Mouse (Mus musculus): ENCODE results near the gene Phf6.
"Not testable (repeated sequence)": the region's sequence is repeated elsewhere in the genome, so short reads cannot be mapped to it uniquely, and the experiment has no call there.

Gene Phf6

GRCm38 (mm10) chrX:52911587-52912371 is at the start of gene Phf6:
TSS of gene Phf6 (plus strand) at chrX:52912266.
- peak; percentile 92 for DNase-seq (ENCODE audit: inconsistent ontology term)

DNA sequence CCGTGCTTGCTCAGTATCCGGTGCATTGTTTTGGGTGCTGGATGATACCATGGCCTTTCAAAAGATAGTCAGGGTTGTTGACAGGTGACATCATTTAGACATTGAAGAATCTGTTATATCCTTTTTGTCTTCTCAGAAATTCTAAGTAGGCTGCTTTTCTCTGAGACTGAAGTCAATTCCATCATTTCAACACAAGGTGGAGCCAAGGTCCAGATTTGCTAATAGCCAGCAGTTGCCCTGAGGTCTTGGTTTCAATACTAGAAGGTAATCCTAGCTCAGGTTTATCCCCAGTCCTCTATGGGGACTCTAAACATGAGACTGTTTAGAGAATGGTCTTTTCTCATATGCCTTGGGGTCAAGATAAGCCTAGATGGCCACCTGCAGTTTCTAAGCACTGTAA is 47.9 kb upstream of the Phf6 start:
- DNase-seq (ENCODE audit: inconsistent ontology term) = peak; percentile 9

- not testable (repeated sequence) for DNase-seq (ENCODE audit: inconsistent ontology term)
Measured at GRCm38 (mm10) chrX:52898486-52898885, 13.6 kb upstream of the Phf6 start.

GRCm38 (mm10) chrX:52912372-52912728 is 284 bp downstream of the Phf6 start:
- DNase-seq (ENCODE audit: inconsistent ontology term) = no peak

DNA sequence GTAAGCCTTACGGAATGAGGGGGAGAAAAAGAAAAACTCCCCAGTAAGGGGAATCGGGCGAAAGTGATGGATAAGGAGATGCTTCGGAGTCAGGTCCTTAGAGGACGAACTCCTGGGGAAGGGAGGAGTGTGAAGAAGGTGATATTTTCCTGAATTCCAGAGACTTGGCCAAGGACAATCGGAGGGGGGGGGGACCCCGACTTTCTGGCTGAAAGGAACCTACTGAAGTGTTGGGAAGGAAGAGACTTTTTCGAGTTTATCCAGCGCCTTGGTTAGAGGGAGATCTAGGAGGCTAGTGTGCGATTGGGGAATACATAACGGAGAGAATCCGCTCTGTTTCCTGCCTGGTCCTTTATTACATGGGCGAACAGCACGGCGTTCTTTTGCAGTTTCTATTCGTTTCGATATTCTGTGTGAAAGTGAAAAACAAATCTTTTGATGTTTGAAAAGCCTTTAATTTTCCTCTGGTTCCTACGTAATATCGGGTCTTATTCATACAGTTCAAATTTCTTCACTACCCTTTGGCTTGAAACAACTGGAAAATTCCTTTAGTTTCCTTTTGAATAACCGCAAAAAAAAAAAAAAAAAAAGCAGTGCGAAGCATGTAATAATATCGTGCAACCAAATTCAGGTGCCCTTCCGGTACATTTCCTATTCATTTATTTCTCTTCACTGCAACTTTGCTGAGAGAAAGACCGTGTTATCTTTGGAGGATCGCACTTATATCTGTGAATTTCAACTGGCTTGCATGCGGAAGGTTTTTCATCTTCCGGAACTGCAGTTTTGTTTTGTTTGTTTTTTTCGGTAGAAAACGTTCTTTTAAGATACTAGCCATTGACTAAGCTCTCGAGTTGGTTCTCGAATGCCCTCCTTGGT is 998 bp downstream of the Phf6 start:
- peak; percentile 41 for DNase-seq (ENCODE audit: inconsistent ontology term)

DNA sequence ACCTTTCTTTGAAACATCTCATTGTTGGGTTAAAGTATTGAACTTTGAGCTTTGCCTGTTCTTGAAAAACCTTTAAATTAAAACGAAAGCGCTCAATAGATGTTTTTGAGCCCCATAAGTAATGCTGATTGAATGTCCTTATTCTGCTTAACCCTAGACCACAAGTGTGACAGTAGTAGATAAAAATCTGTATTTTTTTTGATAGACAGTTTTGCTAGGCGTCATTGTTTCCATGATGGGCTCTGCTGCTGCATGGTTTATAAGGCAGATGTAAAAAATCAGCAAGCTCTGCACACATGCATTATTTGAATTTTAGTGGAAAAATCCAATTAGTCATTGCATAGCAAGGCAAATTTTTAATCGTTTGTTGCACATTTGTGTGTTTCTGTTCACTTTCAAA is 1.8 kb downstream of the Phf6 start:
- no peak for DNase-seq (ENCODE audit: inconsistent ontology term)

- no peak for DNase-seq (ENCODE audit: inconsistent ontology term)
Measured at GRCm38 (mm10) chrX:52914705-52915104, 2.6 kb downstream of the Phf6 start.

GRCm38 (mm10) chrX:52916516-52916915 is 4.5 kb downstream of the Phf6 start:
- DNase-seq (ENCODE audit: inconsistent ontology term) = no peak

DNA sequence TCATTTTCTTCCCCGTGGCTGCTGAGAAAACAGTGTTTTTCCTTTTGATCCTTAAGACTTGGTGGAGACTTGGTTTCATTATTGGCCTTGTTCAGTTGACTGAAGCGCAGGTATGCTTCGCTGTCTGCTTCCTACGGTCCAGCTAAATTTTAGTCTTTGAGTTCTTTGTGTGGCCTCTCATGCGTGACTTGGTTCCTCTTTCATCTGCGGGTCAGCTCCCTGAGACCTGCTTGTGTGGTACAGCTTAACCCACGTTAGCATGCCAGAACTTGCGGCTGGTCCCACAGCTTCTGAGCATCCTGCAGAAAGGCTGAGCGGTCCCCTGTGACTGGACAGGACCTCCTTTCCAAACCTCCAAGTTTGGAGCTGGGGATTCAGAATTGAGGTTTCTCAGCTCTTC is 14.7 kb downstream of the Phf6 start:
- peak; percentile 40 for DNase-seq (ENCODE audit: inconsistent ontology term)

GRCm38 (mm10) chrX:52928883-52929282 is 16.8 kb downstream of the Phf6 start:
- no peak for DNase-seq (ENCODE audit: inconsistent ontology term)

DNA sequence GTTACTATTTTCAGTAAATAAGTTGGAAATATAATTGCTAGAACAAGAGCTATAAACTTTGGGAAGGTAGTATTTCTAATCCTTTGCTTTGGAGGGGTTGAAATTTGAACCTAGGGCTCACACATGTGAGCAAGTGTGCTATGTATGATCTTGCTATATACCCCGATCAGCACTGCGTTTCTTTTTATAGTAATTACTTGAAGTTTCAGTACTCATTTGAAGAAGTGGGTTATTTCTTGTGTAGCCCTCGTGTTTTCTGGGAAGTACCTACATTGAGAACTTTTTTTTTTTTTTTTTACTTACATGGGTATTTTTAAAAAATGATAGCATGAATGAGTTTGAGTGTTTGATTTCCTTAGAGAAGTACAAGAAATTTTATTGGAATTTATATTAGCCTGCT is 17.7 kb downstream of the Phf6 start:
- no peak for DNase-seq (ENCODE audit: inconsistent ontology term)

- DNase-seq (ENCODE audit: inconsistent ontology term) = no peak
Measured at GRCm38 (mm10) chrX:52930191-52930590, 18.1 kb downstream of the Phf6 start.

GRCm38 (mm10) chrX:52932161-52932560 is 20.1 kb downstream of the Phf6 start:
- DNase-seq (ENCODE audit: inconsistent ontology term) = no peak

GRCm38 (mm10) chrX:52934496-52934895 is 22.4 kb downstream of the Phf6 start:
- DNase-seq (ENCODE audit: inconsistent ontology term) = peak; percentile 28

GRCm38 (mm10) chrX:52945509-52945908 is 33.4 kb downstream of the Phf6 start:
- no peak for DNase-seq (ENCODE audit: inconsistent ontology term)

- DNase-seq (ENCODE audit: inconsistent ontology term) = no peak
Measured at GRCm38 (mm10) chrX:52949713-52950112, 37.6 kb downstream of the Phf6 start.

DNA sequence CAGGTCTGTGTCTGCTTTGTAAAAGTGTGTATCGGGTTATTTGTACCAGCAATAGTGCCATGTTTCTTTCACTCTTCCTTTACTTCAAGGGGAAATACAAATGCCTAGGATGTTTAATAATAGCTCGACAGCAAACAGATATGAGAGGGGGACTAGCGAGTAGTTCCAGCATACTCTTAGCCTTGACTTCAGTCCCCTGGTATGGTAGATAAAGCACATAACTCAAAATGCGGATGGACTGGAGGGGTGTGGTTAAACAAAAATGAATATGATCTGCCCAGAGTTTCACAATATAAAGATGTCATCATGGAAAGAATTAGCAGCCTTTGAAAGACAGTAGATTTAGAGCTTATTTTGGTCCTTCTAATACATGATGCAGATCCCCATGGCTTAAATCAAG is 44.9 kb downstream of the Phf6 start:
- DNase-seq (ENCODE audit: inconsistent ontology term) = no peak

GRCm38 (mm10) chrX:52961559-52962110 is 49.6 kb downstream of the Phf6 start:
- no peak for DNase-seq (ENCODE audit: inconsistent ontology term)

DNA sequence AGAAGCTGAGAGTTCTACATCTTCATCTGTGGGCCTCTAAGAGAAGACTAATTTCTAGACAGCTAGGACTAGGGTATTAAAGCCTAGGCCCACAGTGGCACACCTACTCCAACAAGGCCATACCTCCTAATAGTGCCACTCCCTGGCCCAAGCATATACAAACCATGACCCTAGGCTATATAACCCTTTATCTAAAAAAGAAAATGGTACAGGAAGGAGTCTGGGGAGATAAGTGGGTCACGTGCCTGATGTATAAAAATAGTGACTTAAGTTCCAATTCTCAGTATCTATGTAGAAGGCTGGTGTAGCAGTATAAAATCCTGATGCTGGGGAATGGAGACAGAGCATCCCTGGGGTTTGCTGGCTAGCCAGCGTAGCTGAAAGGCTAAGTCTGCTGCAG is 53.1 kb downstream of the Phf6 start:
- DNase-seq (ENCODE audit: inconsistent ontology term) = no peak

DNA sequence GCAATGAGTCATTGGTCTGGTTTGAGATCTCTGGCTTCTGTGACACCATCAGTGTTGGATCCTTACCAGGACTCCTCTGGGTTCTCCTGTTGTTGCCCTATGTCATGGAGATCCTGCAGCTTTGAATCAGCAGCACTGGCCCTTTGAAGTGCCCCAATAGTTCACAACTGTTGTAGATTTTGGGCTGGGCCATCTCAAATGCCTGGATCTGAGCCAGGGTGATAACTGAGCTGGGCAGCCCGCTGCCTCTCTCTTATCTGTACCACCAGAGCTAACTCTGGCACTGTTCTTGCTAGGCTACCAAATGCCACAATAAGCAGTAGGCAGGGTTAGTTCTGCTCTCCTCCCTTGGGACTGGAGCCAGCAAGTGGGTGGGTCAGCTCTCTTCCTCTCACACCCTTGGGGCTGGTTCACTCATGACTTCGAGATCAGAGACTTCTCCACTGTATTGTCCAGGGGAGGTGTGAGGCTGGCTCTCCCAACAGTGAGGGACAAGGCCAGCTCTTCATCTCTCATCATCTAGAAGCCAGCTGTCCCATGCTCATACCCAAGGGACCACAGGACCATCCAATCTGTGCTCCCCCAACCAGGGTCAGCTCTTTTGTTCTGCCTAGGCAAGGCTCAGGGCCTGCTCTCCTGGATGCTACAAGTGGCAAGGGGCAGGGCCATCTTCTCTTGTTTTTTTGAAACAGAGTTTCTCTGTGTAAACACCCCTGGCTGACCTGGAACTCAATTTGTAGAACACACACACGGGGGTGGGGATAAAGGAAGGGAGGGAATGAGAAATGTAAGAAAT is 59.3 kb downstream of the Phf6 start:
- peak; percentile 45 for DNase-seq (ENCODE audit: inconsistent ontology term)

GRCm38 (mm10) chrX:52972129-52972528 is 60.1 kb downstream of the Phf6 start:
- DNase-seq (ENCODE audit: inconsistent ontology term) = no peak

GRCm38 (mm10) chrX:52972680-52973079 is 60.6 kb downstream of the Phf6 start:
- no peak for DNase-seq (ENCODE audit: inconsistent ontology term)
